Mouse (Mus musculus) midbrain, embryonic 16.5 days (tissue): Measurements from ENCODE around the gene Lmln. TPM values are rescaled to one million over a fixed set of nuclear protein-coding genes. Genes with fewer than 3 reads are reported as not detected.
"Not testable (repeated sequence)": the region's sequence is repeated elsewhere in the genome, so short reads cannot be mapped to it uniquely, and the experiment has no call there.

Source experiments
- ATAC-seq: fragments of 200-750 bp; cut with Nextera tagmentation; 2 replicates; pipeline ENCODE4 v1.8.0; 2017; ENCODE audit warnings: moderate TSS enrichment
- H3K27ac ChIP-seq: fragments of 300-500 bp; sonication (generic); 2 replicates; pipeline ENCODE4 v1.5.1; 2014; ENCODE audit warnings: mild to moderate bottlenecking, low read length, mixed read lengths
- H3K27me3 ChIP-seq: fragments of 300-500 bp; sonication (generic); 2 replicates; pipeline ENCODE4 v1.6.1; 2014; ENCODE audit warnings: low read depth, low read length, mixed read lengths; ENCODE audit not compliant: control insufficient read depth, insufficient read depth
- H3K36me3 ChIP-seq: fragments of 300-500 bp; sonication (generic); 2 replicates; pipeline ENCODE4 v1.6.1; 2014; ENCODE audit warnings: mild to moderate bottlenecking, low read length, moderate library complexity, mixed read lengths; ENCODE audit not compliant: control insufficient read depth, insufficient read depth
- H3K4me1 ChIP-seq: fragments of 300-500 bp; sonication (generic); 2 replicates; pipeline ENCODE4 v1.6.1; 2014; ENCODE audit warnings: mild to moderate bottlenecking, low read length, mixed read lengths; ENCODE audit not compliant: control insufficient read depth, insufficient read depth
- H3K4me2 ChIP-seq: fragments of 300-500 bp; sonication (generic); 2 replicates; pipeline ENCODE4 v1.6.1; 2014; ENCODE audit warnings: mild to moderate bottlenecking, low read length, mixed read lengths
- H3K4me3 ChIP-seq: fragments of 300-500 bp; sonication (generic); 2 replicates; pipeline ENCODE4 v1.5.1; 2014; ENCODE audit warnings: low read depth, mild to moderate bottlenecking, low read length, moderate library complexity, mixed read lengths
- H3K9ac ChIP-seq: fragments of 300-500 bp; sonication (generic); 2 replicates; pipeline ENCODE4 v1.6.1; 2014; ENCODE audit warnings: low read depth, low read length, mixed read lengths
- H3K9me3 ChIP-seq: fragments of 300-500 bp; sonication (generic); replicated peaks from 2 replicates; pipeline ENCODE4 v1.6.1; 2014; ENCODE audit warnings: mild to moderate bottlenecking, low read length, mixed read lengths; ENCODE audit not compliant: control insufficient read depth, poor library complexity, severe bottlenecking
- WGBS: fragments of 180-500 bp; shearing (Covaris S2); extraction: QIAGEN DNeasy Blood & Tissue Kit; methylation state at CpG from one replicate; pipeline ENCODE4 v1.1.7; 2014; 5-methylcytosine and 5-hydroxymethylcytosine counted together
- microRNA counts: library from miRNA; unstranded; fragments of <30 nt; microRNA quantifications from one replicate; lab custom pipeline; 2016
- microRNA-seq: library from miRNA; unstranded; fragments of <30 nt; microRNA quantifications from one replicate; pipeline ENCODE4, GENCODE M21; 2017
- polyA plus RNA-seq: library from polyadenylated mRNA; unstranded; fragments of >200 nt; fragmentation: Nextera tagmentation; extraction: Ambion mirVana; gene quantifications from 2 replicates; pipeline ENCODE4 v1.2.1, GENCODE M21; 2015

The Lmln gene
- polyA plus RNA-seq, 1 experiment from 2014 or later: 4.3 TPM

- Histone ChIP-seq H3K27ac (no peak overlapping the region), H3K4me1 (no peaks in the 10 kb centered on the region; the same call in 1 of the 2 replicates), H3K9me3 (no peaks in the 10 kb centered on the region), H3K27me3 (no peaks in the 10 kb centered on the region), H3K36me3 (no peaks in the 10 kb centered on the region), H3K4me2 (no peak overlapping the region), H3K4me3 (no peak overlapping the region), H3K9ac (no peak overlapping the region)
- ATAC-seq: no peak
- whole genome bisulfite sequencing: 69% methylated on average over 5 of the region's 5 CpGs
These were observed 110.8 kb downstream of the Lmln start for GRCm38 (mm10) chr16:33173151-33173550.

- no peaks in the 10 kb centered on the region; the same call in 1 of the 2 replicates for H3K4me1 ChIP-seq
- H3K27ac ChIP-seq: no peak overlapping the region
- H3K36me3 ChIP-seq: no peaks in the 10 kb centered on the region
- no peaks in the 10 kb centered on the region for H3K27me3 ChIP-seq
- no peak overlapping the region for H3K4me2 ChIP-seq
- H3K9me3 ChIP-seq: no peaks in the 10 kb centered on the region
- no peak overlapping the region for H3K9ac ChIP-seq
- H3K4me3 ChIP-seq: no peak overlapping the region
- ATAC-seq: no peak
These were observed 112.4 kb downstream of the Lmln start for GRCm38 (mm10) chr16:33174695-33175094.

- not testable (repeated sequence) for H3K9me3 ChIP-seq, ATAC-seq, H3K27ac ChIP-seq, H3K9ac ChIP-seq, H3K4me3 ChIP-seq, H3K4me1 ChIP-seq, H3K27me3 ChIP-seq, H3K36me3 ChIP-seq, H3K4me2 ChIP-seq
- WGBS: 85% methylated on average over 5 of the region's 5 CpGs
These were observed 114.5 kb downstream of the Lmln start for GRCm38 (mm10) chr16:33176831-33177230.

MicroRNAs within 50 kb of the gene (microRNA counts, 519-probe panel; counts per million panel counts)
- 386 counts per million, percentile 18 among the panel's probes with 10 or more counts for microRNA mmu-miR-1947 (lab: Ali Mortazavi, UCI)

Small RNAs within 50 kb of the gene (microRNA-seq; reads per million reads assigned to microRNA genes)
- gene Gm22231 (not detected), gene Mir1947 (5.7 reads per million, percentile 25 among the genes with 10 or more reads in this experiment)

Other genes with a start within 250 kb of the Lmln start
- gene Fyttd1, start 185.0 kb upstream of the Lmln start, polyA plus RNA-seq: 119 and 125 TPM in 2 replicates
- gene Rubcn, start 184.8 kb upstream of the Lmln start, polyA plus RNA-seq: 39.8 and 41.3 TPM in 2 replicates
- 39.5 and 47.1 TPM in 2 replicates for gene Lrch3, start 148.4 kb upstream of the Lmln start, polyA plus RNA-seq
- gene Iqcg, start 6.3 kb upstream of the Lmln start, polyA plus RNA-seq: 7.6 and 7.8 TPM in 2 replicates
- gene Rpl35a, start 6.1 kb upstream of the Lmln start, polyA plus RNA-seq: 387 and 410 TPM in 2 replicates
- gene Osbpl11, start 122.5 kb downstream of the Lmln start, polyA plus RNA-seq: 15.0 and 16.8 TPM in 2 replicates
- gene Snx4, start 188.9 kb downstream of the Lmln start, polyA plus RNA-seq: 93.2 and 96.5 TPM in 2 replicates